Mouse (Mus musculus) cerebellum, adult 18-20 months (tissue): ENCODE measurements around the gene Mfn1.

Source experiments
- DNase-seq, 2 experiments: peaks; one replicate each; pipeline ENCODE4 v3.0.0; 2021

The Mfn1 gene

DNA sequence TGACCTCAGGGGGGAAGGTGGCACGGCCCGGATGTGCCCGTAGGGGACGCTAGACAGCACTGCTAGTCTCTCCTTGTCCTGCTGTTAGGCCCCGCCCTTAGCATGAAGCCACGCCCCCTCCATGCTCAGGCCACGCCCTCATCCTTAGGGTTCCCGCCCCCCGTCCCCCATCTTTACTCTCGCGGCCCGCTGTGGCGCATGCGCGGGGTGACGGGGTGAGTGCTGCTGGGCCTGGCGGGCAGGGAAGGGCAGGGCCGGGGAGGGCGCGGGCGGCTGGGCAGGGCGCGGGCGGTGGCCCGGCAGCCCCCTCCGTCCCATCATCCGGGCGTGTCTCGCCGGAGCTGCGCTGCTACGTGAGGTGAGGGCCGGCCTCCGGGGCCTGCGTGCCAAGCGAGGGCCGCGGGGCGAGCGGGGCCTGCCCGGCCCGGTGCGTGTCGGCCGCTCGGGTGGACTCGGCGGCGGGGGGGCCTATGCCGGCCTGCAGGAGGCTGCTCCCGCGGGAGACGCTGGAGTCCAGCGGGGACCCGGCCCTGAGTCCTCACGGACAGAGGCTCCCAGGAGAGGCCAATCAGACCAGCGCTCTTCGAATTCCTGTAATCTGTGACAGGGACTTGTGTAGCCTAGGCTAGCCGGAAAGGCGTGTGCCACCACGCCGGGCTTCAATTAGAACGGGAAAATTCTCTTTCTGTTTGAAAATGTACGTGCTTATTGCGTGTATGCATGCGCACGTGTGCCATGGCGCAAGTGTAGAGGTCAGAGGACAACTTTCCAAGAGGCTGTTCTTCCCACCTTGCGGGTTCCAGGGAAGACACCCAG, 18.7 kb upstream of the Mfn1 start:
- peak; percentile 92 to 96 for DNase-seq

DNA sequence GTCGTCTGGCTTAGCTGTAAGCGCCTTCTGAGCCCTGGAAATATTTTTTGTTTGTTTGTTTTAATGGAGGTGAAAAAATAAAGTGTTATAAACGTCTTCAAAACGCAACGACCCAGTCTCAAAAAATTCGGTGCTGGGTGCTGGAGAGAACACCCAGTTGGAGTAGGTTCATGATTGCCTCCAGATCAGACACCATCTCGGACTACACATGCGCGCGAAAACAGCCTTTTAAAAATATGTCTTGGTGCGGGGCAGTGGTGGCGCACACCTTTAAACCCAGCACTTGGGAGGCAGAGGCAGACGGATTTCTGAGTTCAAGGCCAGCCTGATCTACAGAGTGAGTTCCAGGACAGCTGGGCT, 18.1 kb upstream of the Mfn1 start:
- DNase-seq: peak; percentile 44 to 51

DNA sequence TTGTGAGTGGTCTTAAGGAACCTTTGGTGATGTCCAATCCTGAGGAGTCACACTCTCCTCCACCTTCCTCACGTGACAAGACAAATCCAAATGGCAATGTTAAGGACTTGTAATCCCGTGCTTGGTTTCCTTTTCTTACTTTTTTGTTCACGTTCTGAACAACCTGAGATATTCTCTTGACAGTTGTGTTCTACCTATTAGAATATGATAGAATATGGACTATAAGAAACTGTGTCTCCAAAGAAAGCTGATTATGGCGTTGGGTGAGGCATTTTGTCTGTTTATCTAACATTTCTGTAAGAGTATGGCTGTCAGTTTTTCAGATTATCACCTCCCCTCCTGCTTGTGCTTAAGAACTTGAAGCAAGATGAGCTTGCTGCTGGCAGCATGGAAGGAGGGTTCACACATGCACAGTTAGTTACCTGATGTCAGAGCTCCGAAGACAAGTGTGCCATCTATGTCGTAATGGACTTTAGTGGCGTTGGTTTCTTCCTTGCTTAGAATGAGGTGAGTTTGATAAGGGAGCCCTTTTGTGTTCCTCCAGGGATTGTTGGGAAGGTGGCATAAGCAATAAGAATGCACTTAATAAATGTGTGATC, 16.5 kb upstream of the Mfn1 start:
- no peak for DNase-seq

DNA sequence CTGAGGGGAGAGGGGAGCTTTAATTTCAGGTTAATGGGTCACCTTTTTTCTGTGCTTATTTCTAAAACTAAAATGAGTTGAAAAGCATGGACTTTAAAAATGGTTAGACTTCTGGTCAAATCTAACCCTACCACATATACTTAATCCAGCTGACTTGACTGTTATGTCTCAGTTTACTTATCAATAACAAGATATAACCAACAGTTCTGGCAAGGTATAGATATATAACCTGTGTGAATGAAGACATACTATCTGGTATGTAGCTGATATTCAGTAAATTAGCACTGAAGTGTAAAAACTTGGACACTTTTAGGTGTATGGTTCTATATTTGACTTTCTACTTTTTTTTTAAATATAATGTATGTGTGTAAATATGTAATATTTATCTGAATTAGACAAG, 15.7 kb upstream of the Mfn1 start:
- DNase-seq: no peak

DNA sequence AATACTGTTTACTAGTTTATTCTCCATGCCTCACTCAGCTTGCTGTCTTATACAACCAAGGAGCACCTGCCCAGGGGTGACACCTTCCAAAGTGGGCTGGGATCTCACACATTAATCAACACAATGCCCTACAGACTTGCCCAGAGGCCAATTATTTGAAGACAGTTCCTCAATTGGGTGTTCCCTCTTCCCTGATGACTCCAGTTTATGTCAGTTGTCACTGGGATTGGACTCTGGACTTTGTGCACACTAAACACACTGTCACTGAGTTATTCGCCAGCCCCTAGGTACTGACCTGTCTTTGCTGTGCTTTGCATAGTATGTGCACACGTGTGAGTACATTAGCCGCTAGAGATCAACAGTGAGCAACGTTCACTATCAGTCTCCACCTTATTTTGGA, 2.1 kb upstream of the Mfn1 start:
- no peak for DNase-seq

DNA sequence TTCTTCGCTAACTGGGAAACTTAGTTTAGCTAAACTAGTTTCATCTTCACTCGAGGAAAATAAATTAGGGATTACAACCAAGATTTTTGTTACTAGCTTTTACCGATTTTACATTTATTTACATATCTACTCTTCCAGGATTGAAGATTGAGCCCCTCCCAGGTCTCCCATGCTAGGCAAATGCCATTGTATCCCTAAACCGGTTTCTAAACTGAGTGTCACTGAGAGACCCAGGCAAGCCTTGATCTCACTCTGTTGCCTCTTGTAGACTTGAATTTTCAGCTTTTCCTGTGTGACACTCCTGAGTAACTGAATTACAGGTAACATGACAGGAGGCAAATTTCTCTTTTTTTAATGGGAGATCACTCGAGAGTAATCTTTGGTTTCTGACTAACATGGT, 776 bp downstream of the Mfn1 start:
- DNase-seq: no peak

DNA sequence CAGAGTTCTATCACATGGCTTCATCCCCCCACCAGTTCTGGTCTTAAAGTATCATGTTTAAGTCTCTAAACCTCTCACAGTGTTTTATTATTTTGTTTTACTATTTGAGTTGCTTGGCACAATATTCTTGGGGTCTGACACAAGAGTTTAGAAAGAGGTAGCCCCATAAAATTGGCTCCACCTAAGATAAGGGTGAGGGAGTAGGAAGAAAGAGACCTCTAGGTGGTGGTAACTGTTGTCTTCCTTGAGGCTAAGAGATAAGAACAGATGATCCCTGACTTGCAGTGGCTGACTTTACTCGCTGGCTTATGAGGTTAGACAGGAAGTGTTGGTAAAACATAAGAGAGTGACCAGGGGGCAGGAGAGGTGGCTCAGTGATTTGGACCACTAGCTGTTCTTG, 6.4 kb downstream of the Mfn1 start:
- no peak for DNase-seq

DNA sequence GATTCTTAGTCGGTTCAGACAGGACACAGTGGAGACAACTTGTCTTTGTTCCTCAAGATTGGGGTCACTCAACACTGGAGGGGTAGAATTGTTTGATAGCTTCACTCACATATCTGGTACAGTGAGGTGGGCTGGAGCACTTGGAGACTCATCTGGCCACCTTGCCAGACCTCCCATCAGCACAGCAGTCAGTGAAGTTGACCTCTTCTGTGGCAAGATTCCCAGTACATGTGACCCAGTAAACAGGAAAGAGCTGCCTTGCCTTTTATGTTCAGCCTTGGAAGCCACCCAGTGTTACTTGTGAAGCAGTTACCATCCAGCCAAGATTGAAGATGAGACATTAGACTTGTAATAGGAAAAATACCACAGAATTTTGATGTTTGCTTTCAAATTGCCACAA, 8.3 kb downstream of the Mfn1 start:
- peak; percentile 42 to 57 for DNase-seq

DNA sequence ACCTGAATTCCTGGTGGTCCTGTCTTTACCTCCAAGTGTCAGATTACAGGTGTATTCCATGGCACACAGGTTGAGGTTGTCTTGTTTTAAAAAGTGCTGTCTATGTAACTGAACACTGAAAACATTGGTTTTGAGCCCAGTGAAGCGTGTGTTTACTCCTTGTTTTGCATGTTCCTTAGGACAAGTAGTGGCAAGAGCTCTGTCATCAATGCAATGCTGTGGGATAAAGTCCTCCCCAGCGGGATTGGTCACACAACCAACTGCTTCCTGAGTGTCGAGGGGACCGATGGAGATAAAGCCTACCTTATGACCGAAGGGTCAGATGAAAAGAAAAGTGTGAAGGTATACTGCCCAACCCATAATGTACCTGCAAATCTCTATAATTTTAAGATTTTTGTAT, 8.8 kb downstream of the Mfn1 start:
- no peak for DNase-seq

DNA sequence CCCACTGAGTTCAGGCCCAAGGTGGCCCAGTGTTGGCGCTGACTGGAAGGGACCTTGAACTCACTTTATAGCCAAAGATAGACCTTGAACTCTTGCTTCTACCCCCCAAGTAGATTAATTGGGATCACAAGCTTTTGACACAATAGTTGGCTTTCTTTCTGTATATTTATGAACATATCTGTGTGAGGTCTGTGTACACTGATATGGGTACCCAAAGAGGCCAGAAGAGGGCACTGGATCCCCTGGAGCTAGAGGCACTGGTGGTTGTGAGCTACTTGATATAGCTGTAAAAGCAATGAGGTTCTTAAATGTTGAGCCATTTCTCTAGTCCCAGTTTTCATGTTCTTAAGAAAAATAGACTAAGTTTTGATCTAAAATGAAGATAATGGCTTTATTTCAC, 23.8 kb downstream of the Mfn1 start:
- DNase-seq: no peak

DNA sequence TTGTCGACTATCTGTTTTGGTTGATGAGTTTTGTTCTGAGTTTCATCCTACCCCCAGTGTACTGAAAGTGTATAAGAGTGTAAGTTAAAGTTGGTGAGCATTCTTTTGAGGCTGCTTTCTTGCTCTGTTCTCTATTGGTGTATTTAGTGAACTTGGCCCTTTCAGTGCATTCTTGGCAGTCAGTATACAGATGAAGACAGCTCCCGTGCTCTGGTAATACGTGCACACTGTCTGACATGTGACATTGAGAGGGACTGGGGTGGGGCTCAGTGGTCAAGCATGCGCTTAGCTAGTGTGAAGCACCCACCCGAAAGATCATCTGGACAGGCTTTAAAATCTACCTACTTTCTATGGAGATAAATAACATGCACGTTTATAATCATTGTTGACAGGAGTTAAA, 34.1 kb downstream of the Mfn1 start:
- no peak for DNase-seq

DNA sequence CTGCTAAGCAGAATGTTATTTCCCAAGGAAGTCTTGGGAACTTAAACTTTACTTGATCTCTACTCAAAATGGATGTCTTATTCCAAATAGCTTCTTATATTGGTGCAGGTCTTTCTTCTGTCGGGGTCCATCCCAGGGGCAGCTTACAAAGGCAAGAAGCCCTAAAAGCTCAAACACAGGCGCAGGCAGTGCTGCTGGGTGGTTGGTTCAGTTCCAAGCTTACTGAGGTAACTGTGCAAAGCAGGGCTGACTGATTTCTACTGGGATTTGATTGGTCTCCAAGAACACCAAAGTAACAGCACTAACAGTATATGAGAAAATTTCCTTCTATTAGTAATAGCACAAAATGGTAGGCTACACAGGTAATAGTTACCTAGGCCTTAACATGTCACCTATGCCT, 43.8 kb downstream of the Mfn1 start:
- DNase-seq: no peak

DNA sequence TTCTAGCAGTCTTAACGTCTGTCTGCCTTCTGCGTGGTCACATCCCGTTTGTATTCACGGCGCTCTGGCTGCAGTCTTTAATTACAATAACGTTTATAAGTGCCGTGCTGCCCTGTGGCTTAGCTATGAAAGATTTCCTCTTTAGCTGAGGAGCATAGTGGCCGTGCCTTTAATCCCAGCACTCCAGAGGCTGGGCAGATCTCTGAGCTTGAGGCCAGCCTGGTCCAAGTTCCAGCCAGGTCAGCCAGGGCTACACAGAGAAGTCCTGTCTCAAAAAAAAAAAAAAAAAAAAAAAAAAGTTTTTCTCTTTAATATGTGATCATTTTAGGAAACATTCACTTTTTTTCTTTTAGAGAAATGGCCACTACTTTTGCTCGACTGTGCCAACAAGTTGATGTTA, 44.6 kb downstream of the Mfn1 start:
- DNase-seq: no peak

DNA sequence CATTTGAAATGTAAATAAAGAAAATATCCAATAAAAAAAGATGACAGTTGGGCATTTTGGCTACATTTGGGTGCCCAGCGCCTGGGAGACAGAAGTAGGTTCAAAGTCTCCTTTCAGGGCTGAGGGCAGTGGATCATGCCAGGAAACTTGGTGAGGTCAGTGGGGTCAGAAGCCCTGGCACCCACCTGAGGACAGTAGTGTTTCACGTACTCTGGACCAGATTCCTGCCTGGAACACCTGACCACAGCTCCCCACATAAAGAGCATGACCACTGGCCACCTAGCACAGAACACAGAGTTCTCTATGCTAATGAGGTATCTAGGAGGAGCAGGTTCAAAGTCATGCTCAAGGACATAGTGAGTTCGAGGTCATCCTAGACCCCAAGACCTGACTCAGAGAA, 45.9 kb downstream of the Mfn1 start:
- DNase-seq: no peak

DNA sequence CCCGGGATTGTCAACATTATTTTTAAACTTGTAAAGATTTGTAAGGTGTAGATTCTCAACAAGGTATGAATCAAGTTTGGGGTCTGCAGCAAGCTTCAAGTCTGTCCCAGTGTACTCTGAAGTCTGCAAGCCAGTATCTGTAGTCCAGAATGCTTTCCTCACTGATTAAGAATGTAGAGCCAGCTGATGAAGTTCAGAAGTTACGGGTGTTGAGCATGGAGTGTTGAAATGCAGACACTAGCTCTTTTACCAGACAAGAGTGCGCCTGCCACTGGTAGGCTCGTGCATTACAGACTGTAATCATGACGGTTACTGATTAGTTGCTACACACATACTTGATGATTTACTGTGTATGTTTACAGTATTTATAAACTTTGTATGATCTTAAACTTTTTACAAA, 49.5 kb downstream of the Mfn1 start:
- no peak for DNase-seq

DNA sequence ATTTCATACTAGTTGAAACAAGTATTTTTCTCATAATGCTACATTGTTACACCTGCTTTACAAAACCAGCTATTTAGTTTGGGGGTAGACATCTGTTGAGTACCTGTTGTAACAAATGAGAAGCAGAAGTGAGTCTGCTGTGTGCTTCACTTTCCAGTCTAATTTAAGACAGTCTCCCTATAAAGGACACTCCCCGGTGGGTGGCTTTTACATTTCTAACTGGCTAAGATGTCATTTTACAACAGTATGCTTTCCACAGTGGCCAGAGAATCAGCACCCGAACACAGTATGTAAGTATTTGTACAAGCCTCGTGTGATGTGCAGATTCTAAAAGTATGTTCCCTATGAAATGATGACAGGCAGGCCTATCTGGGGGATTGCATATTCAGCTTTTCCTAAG, 51.5 kb downstream of the Mfn1 start:
- DNase-seq: no peak

DNA sequence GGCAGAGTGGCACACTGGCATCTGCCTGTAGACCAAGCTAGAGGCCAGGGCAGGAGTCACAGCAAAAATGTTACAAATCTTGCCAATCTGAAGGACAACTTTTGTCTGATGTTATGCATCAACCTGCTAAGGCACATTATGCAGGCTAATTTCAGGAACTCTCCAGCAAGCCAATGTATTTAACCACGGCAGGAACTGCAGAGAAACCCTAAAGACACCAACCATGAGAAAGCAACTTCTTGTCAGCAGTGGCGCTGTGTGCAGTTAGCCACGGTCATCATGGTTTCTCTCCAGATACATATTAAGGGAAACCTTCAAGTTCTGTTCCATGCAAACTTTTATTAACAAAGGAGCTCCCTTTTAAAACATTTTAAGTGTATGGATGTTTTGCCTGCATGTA, 52.6 kb downstream of the Mfn1 start:
- no peak for DNase-seq

DNA sequence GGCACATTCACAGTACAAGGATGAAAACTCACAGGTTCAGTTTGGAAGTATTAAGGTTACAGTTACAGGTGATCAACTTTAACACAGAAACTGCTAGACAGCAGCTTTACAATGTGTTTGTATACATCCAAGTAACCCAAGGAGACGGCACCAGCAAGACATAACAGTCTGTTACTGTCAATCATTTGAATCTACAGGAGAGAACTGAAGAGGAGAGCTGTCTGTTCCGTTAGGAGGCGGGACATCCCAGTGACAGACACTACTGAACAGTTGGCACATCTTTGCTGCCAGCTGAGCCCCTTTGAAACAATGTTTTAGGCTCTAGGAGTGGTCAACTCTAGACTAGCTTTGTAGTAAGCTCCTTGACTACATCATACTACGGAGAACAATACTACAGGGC, 54.2 kb downstream of the Mfn1 start:
- no peak for DNase-seq

DNA sequence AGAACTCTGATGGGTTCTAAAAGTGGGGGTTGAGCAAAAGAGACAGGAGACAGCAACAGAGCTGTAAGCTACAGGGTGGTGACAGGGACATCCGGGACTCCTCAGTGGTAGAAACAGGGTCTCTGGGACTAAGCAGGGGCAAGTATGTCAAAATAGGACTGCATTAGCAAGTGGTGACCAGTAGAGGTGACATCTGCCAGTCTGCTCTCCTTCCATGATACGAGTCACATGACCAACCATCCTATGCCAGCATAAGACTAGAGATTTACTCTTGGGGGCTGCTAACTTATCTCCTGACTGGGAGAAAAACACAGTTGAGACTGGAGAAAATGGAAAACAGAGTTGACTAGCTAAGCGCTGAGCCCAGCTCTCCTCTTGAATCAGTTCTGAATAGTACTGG, 57.0 kb downstream of the Mfn1 start:
- no peak for DNase-seq

DNA sequence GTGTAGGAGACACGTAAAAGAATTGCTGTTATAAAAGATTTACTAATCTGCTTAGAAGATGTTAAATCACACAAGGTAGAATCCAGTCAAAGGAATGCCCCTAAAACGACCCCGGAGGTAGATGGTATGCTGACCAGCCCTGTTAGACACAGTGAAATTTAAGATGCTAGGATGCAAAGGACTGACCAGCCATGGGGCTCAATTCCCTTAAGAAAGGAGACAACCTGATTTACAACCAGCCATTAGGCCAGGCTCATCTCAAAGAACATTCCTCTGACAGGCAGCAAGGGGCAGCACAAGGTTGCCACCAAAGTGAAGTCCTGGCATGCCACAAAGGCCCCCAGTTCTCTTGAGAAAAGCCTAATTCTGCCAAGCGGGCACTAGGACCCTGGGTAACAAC, 65.8 kb downstream of the Mfn1 start:
- DNase-seq: no peak

DNA sequence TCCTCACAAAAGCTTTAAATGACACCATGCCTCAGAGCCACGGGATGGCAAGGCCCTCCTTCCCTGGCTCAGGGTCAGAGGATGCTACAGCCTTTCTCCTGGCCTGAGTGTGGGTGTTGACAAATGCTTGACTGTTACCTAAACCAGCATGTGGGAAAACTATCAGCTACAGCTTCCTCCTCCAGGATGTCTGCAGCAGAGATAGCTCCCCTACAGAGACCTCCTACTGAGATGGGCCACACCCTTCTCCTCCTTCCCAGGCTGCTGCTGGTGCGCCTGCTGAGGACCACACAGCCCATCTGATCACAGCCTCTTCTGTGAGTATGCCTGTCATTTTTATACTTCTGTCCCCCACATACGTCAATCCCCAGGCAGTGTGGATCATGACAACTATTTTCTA, 70.1 kb downstream of the Mfn1 start:
- DNase-seq: no peak

DNA sequence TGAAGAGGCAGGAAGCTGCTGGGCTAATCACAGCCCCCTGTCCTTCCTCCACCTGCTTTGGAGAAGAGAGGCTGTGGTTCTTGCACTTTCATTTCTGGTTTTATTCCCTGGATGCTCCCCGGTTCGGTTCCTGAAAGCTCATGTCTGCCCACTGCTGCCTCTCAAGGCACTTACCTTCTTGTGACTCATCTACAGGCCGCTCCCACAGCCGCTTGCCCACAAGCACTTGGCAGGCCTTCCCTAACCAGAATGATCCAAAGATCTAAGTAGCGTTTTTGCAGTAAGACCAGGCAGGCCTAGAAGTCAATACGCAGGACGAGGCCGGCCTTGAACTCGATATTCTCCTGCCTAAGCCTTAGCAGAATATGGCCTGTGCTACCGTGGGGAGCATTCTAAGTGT, 71.8 kb downstream of the Mfn1 start:
- DNase-seq: no peak

DNA sequence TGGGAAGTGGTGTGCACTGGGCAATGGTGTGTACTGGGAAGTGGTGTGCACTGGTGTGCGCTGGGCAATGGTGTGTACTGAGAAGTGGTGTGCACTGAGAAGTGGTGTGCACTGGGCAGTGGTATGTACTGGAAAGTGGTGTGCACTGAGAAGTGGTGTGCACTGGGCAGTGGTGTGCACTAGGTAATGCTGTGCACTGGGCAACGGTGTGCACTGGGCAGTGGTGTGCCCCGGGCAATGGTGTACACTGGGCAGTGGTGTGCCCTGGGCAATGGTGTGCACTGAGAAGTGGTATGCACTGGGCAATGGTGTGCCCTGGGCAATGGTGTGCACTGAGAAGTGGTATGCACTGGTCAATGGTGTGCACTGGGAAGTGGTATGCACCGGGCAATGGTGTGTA, 80.0 kb downstream of the Mfn1 start:
- DNase-seq: no peak

DNA sequence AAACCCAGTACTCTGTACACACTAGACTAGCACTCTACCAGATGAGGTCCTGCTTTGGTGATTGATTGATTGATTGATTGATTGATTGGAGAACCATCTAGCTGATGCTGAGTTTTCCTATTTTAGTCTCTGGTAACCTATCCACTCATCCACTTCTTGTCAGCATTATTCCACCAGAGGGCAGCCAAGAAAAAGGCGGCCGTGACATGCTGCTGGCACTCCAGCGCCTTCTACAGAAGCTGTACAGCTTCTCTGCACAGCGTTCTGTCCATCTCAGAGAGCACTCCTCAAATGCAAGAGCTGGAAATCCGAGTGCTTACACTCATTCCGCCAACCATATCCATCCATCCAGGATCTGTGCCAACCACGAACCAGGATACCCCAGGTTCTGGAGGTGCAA, 81.3 kb downstream of the Mfn1 start:
- peak; percentile 18 to 41 for DNase-seq

DNA sequence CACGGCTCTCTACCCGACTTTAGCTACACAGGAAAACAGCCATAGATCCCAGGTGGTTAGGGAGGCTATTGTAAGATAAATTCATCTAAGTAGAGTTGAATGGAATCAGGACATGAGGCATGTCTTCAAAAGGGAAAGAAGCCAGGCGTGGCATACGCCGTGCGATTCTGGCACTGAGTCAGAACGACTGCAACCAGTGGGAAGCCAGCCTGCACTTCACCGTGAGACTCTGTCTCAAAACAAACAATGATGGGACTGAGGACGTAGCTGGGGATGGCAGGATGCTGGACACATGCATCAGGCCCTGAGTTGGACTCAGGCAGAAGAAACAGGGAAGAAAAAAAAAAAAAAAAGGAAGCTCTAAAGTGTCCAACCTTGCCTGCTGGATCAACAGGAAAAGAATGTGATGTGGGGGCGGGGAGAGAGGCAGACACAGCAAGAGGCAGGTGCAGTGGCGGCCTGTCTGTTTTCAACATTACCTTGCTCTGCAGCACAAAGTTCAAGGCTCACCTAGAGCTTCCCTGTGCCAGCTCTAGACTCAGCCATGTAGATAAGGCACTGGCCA, 82.4 kb downstream of the Mfn1 start:
- no peak for DNase-seq
